Mouse (Mus musculus) kidney, adult 11 months (tissue): ENCODE measurements at regions not wholly inside any gene's neighbourhood (a gene's known extent, or its start where the extent isn't known, plus 50 kb on each side); places are given as distances from the start of the nearest gene placed in this dataset.

Experiments used
- DNase-seq: peaks from one replicate; pipeline ENCODE4 v3.0.0; 2022

GRCm38 (mm10) chr2:12697209-12697608 is 226.6 kb upstream of the Pter start:
- DNase-seq = no peak

- no peak for DNase-seq
Observed at GRCm38 (mm10) chr2:12699331-12699730, 224.5 kb upstream of the Pter start.

GRCm38 (mm10) chr2:12707514-12707913 is 216.3 kb upstream of the Pter start:
- DNase-seq = no peak

GRCm38 (mm10) chr2:12709156-12709923 is 214.5 kb upstream of the Pter start:
- peak; percentile 31 for DNase-seq

- no peak for DNase-seq
Observed at GRCm38 (mm10) chr2:12709924-12710240, 214.0 kb upstream of the Pter start.

GRCm38 (mm10) chr2:12716124-12717012 is 207.5 kb upstream of the Pter start:
- DNase-seq = no peak

GRCm38 (mm10) chr2:12729251-12729650 is 194.6 kb upstream of the Pter start:
- DNase-seq = no peak

- no peak for DNase-seq
Observed at GRCm38 (mm10) chr2:12737140-12737539, 186.7 kb upstream of the Pter start.

GRCm38 (mm10) chr2:12746856-12747255 is 177.0 kb upstream of the Pter start:
- no peak for DNase-seq

- DNase-seq = no peak
Observed at GRCm38 (mm10) chr2:12758816-12759215, 165.0 kb upstream of the Pter start.

- no peak for DNase-seq
Observed at GRCm38 (mm10) chr2:12759931-12760330, 163.9 kb upstream of the Pter start.

- no peak for DNase-seq
Observed at GRCm38 (mm10) chr2:12761461-12761860, 162.4 kb upstream of the Pter start.

GRCm38 (mm10) chr2:12764510-12764909 is 159.3 kb upstream of the Pter start:
- DNase-seq = no peak

- no peak for DNase-seq
Observed at GRCm38 (mm10) chr2:12765336-12765735, 158.5 kb upstream of the Pter start.

GRCm38 (mm10) chr2:12776866-12777265 is 147.0 kb upstream of the Pter start:
- DNase-seq = no peak

- no peak for DNase-seq
Observed at GRCm38 (mm10) chr2:12777696-12778095, 146.1 kb upstream of the Pter start.

GRCm38 (mm10) chr2:12792596-12792995 is 131.2 kb upstream of the Pter start:
- DNase-seq = no peak

GRCm38 (mm10) chr2:12797615-12798169 is 126.1 kb upstream of the Pter start:
- no peak for DNase-seq

GRCm38 (mm10) chr2:12799153-12799925 is 124.5 kb upstream of the Pter start:
- DNase-seq = no peak

GRCm38 (mm10) chr2:12802667-12803066 is 121.2 kb upstream of the Pter start:
- DNase-seq = no peak

- DNase-seq = no peak
Observed at GRCm38 (mm10) chr2:12805096-12805495, 118.7 kb upstream of the Pter start.

- no peak for DNase-seq
Observed at GRCm38 (mm10) chr2:12808466-12808865, 115.4 kb upstream of the Pter start.

GRCm38 (mm10) chr2:12815339-12815738 is 108.5 kb upstream of the Pter start:
- DNase-seq = no peak
